Mouse (Mus musculus): ENCODE data around the gene Rock2. TPM values are rescaled to one million over a fixed set of nuclear protein-coding genes. Genes with fewer than 3 reads are reported as not detected.

Gene Rock2
- 100 to 1,000 TPM in 25 of 26 experiments, 10 to 100 TPM in 1; 92.8 to 352 (median 152) TPM for total RNA-seq (2018; cell fraction: chromatin; rRNA removed)
- 10 to 100 TPM; 16.5 to 38.9 (median 24.8) TPM for total RNA-seq (2018; cell fraction: cytosol; rRNA removed)
- 100 to 1,000 TPM in 10 of 26 experiments, 10 to 100 TPM in 16; 38.9 to 182 (median 91.6) TPM for total RNA-seq (2018; cell fraction: nucleus; rRNA removed)
- polyA plus RNA-seq (2018), result 17.7 to 23.8 TPM (median 18.8 TPM) in 3 replicates

DNA sequence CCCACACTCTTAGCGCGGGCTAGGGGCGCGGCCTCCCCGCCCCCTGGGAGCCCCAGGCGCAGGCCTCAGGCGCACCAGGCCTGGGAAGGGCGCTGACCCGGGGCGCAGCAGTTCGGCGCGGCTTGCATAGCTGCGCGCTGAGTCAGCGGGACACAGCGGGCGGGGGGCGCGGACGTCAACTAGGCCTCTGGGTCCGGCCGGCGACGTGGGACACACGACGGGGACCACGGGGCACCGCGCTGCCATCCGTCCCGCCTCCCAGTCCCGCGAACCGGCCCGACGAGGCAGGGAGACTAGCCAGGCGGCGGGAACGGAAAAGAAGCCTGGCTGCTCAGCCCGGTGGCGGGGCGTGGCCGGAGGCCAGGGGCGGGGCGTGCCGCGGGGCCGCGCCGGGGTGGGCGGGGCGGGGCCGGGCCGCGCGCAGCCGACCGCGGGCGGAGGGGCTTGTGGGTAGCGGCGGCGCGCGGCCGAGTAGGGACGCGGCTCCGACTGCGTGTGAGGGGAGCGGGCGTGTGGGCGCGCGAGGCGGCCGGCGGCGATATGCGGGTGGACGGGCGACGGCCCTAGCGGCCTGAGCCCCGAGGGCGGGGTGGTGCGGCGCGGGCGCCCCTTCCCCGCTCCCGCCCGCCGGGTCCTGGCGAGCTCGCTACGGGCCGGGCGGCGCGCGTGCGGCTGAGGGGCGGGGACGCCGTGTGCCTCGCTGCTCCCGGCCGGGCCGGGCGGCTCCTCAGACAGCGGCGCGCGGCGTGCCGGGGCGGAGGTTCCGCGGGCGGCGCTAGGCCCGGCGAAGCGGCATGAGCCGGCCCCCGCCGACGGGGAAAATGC is at the start of gene Rock2:
Gene Rock2, plus strand, starts transcription at position 500 of the 825 bp plus-strand sequence.
- Histone ChIP-seq H3K4me3 (ENCODE audit: inconsistent target) (peak within 1 kb of the TSS; percentile 78), H3K27ac (peak within 1 kb of the TSS; percentile 93), H3K79me2 (ENCODE audit: inconsistent target) (peaks cover 45% of the 10 kb centered on the region), H3K36me3 (ENCODE audit: inconsistent target) (no peaks in the 10 kb centered on the region)
- WGBS (ENCODE audit: missing documents), result under 1% methylated on average over 46 of the region's 130 CpGs

DNA sequence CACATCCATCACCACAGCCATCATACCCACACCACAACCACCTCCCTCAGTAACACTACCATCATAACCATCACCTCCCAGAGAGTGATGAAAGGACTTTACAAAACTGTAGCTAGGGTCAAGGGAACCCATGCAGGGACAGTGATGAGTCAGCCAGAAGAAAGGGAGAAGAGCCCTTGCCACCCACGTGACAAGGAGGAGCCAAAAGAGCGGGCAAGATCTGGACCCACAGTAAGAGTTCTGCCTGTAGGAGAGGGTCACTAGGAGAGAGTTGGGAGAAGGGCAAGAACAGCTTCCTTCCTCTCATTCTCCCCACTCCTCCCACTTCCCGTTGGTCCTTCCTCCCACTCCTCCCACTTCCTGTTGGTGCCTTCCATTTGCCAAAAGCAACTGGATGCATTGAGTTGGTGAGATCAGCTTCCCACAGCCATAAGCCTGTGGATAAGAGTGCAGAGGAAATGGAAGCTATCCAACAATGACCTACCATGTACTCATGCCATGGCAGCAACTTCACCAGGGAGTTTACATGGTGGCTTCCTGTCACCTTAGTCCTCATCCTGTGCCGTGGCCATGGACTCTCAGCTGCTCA is 47.4 kb upstream of the Rock2 start:
- no peak overlapping the region for H3K4me3 ChIP-seq (ENCODE audit: inconsistent target)
- no peaks in the 10 kb centered on the region for H3K79me2 ChIP-seq (ENCODE audit: inconsistent target)
- no peak overlapping the region for H3K27ac ChIP-seq
- WGBS (ENCODE audit: missing documents), result 57% methylated on average over 4 of the region's 4 CpGs
- H3K36me3 ChIP-seq (ENCODE audit: inconsistent target), result no peaks in the 10 kb centered on the region

DNA sequence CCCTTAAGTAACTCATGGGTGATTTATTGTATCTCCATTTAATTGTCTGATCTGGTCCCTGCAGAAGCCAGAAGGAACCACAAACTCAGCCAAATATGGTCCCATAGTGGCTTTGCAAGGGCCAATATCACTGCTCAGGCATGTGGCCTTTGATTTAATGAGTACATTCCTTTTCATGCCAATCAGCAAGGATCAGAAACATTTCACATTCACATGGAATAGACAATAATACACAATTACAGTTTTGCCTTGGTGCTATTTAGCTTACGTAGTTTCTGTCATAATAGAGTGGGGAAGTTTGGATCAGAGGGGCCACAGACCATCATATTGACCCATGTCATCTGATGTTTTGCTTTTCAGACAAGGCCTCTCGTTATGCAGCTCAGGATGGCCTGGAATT is 46.2 kb upstream of the Rock2 start:
- Histone ChIP-seq H3K36me3 (ENCODE audit: inconsistent target) (no peaks in the 10 kb centered on the region), H3K79me2 (ENCODE audit: inconsistent target) (no peaks in the 10 kb centered on the region), H3K27ac (no peak overlapping the region), H3K4me3 (ENCODE audit: inconsistent target) (no peak overlapping the region)
- WGBS (ENCODE audit: missing documents), result 96% methylated on average over 2 of the region's 2 CpGs

DNA sequence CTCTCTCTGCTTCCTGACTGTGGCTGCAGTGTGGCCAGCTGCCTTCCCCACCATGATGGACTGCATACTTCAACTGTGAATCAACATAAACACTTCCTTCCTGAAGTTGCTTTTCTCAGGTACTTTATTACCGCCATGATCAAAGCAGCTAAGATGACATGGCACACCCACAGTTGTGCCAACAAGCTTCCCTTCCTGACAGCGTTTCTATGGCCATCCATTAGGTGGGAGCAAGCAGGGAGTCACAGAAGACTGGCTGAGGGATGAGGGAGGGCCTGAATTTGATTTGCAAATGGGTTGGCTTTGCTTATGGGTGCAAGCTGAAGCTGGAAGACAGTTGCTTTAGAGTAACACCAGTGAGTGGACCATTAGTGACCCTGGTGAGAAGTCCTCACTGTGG is 44.9 kb upstream of the Rock2 start:
- H3K36me3 ChIP-seq (ENCODE audit: inconsistent target), result no peaks in the 10 kb centered on the region
- H3K4me3 ChIP-seq (ENCODE audit: inconsistent target), result no peak overlapping the region
- H3K27ac ChIP-seq, result no peak overlapping the region
- H3K79me2 ChIP-seq (ENCODE audit: inconsistent target), result no peaks in the 10 kb centered on the region
- 46% methylated on average over 2 of the region's 2 CpGs for WGBS (ENCODE audit: missing documents)

DNA sequence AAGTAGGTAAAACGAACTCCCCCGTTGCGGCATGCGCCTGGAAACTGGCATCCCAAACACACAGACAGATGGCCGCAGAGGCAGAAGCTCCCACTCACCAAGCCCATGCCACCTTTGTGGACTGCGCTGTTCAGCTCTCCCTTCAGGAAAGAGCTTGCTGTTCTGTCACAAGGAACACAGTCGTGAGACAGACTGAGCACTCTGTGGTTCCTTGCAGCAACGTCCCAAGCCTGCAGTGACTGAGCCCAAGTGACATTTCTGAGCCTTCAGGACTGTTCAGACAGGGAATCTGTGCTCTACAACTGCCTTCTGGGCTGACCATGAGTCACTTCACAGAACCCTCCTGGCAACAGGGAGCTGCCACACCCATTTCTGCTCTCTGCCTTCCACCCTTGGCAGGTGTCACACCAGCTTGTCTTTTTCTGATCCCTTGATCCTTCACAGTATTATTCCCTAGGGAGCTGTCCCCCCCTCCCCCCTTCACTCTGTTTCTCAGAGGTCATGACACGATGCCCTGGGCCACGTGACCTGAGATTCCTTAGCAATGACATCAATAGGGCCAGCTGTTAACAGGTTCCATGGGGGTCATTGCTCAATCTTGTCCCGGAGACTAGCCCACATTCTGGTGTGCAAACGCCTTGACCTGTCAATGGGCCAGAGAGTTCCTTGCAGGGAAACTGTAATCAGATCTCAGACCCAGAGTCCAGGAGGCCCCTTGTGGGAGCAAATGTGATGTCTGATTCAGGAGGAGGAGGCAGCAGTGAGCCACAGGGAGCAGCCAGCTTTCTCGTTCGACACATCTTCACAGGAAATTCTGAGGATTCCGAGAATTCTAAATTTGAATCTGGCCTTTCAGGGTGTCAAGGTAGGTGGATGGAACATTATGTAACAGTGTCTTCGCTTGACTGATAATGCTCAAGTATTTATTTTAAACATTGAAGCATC is 44.0 kb upstream of the Rock2 start:
- H3K27ac ChIP-seq, result no peak overlapping the region
- H3K4me3 ChIP-seq (ENCODE audit: inconsistent target), result no peak overlapping the region
- no peaks in the 10 kb centered on the region for H3K79me2 ChIP-seq (ENCODE audit: inconsistent target)
- H3K36me3 ChIP-seq (ENCODE audit: inconsistent target), result no peaks in the 10 kb centered on the region
- 86% methylated on average over 16 of the region's 16 CpGs for WGBS (ENCODE audit: missing documents)

DNA sequence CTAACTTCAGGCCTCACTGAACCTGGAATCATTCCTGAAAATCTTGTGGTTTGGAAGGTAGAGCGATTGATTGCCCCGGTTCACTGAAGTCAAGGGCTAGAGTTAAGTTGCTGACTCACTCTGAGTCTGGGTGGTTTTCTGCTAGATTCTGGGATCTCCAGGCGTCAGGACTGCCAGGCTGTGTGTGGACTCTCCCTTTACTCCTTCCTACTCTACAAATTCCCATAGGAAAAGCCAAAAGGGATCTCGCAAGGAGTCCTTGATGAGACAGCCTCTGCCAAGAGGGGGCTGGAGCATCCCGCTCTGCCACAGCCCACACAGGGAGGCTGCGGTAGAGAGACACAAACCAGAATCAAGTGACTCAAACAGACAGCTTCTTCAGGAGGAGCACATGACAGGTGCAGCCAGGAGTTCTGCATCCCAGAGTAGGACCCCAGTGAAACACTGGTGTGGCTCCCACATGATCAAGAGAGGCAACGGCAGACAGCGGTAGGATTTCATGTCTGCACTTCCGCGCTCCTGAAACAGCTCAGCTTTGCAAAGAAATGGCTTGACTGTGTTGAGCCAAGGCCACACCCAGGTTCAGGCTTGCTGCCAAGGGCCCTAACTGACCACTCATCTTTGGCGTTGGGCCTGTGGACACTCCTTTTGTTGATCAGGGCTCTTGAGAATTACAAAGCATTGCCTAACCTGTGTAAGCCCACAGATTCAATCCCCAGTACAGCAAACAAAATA is 41.1 kb upstream of the Rock2 start:
- H3K27ac ChIP-seq, result no peak overlapping the region
- H3K79me2 ChIP-seq (ENCODE audit: inconsistent target), result no peaks in the 10 kb centered on the region
- no peaks in the 10 kb centered on the region for H3K36me3 ChIP-seq (ENCODE audit: inconsistent target)
- no peak overlapping the region for H3K4me3 ChIP-seq (ENCODE audit: inconsistent target)
- WGBS (ENCODE audit: missing documents), result 73% methylated on average over 11 of the region's 11 CpGs

DNA sequence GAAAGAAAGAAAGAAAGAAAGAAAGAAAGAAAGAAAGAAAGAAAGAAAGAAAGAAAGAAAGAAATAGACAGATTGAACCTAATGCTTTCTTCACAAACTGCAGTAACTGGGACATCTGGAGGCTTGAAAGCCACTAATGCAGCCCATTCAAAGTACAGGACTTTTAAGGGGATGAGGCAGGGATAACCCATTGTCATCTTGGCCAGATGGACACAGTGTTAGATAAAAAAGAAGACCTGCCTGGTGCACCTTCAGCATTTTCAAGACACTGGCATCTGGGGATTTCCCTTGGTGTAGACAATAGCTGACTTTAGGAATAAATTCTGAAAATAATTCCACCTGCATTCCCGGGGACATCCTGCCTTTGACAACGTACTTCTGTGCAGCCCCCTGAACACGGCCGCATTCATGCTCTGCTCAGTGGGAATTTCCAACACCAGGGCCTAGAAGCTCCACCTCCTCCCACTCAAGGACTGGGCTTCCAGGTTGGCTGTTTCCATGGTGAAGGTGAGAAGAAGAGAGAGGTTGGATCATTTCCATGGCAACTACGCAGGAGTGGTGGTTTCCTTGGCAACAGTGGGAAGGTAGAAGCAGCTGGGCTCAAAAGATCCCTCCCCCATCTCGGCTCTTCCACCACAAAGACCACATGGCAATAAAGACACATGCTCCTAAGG is 38.9 kb upstream of the Rock2 start:
- H3K36me3 ChIP-seq (ENCODE audit: inconsistent target), result no peaks in the 10 kb centered on the region
- no peak overlapping the region for H3K27ac ChIP-seq
- H3K79me2 ChIP-seq (ENCODE audit: inconsistent target), result no peaks in the 10 kb centered on the region
- WGBS (ENCODE audit: missing documents), result 92% methylated on average over 6 of the region's 6 CpGs
- H3K4me3 ChIP-seq (ENCODE audit: inconsistent target), result no peak overlapping the region

DNA sequence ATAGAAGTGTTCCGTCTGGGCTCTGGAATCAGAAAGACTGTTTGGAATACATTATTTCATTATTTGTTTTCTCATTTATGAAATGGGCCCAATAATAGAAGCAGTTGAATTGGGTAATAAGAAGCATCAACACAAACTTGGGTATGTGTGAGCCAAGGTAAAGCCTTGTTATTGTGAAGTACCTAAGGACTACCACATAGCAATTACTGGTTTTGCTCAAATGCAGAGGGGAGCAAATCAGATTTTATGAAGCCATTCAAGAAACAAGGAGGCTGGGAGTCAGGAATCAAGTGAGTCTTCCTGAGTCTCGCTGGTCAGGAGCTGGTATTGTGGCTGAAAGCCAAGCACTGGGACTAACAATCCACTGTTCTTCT is 38.4 kb upstream of the Rock2 start:
- Histone ChIP-seq H3K36me3 (ENCODE audit: inconsistent target) (no peaks in the 10 kb centered on the region), H3K4me3 (ENCODE audit: inconsistent target) (no peak overlapping the region), H3K79me2 (ENCODE audit: inconsistent target) (no peaks in the 10 kb centered on the region), H3K27ac (no peak overlapping the region)
- 100% methylated on average over 2 of the region's 2 CpGs for WGBS (ENCODE audit: missing documents)

DNA sequence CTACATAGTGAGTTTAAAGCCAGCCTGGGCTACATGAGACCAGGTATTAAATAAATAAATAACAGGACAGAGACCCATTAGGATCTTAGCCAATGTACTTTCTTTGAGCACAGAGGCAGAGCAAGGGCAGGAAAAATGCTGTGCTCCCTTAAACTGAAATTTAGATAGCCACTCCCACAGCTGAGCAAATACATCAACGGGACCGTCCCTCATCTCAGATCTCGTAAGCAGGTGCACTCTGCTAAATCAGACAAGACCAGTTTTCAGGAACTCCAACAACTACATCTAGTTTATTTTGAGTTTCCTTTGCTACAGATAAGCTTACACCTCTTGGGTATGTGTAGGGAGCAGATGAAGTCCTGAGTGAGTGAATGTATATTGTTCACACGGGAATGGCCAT is 36.6 kb upstream of the Rock2 start:
- Histone ChIP-seq H3K36me3 (ENCODE audit: inconsistent target) (no peaks in the 10 kb centered on the region), H3K27ac (no peak overlapping the region), H3K4me3 (ENCODE audit: inconsistent target) (no peak overlapping the region), H3K79me2 (ENCODE audit: inconsistent target) (no peaks in the 10 kb centered on the region)
- 82% methylated on average over 4 of the region's 4 CpGs for WGBS (ENCODE audit: missing documents)

DNA sequence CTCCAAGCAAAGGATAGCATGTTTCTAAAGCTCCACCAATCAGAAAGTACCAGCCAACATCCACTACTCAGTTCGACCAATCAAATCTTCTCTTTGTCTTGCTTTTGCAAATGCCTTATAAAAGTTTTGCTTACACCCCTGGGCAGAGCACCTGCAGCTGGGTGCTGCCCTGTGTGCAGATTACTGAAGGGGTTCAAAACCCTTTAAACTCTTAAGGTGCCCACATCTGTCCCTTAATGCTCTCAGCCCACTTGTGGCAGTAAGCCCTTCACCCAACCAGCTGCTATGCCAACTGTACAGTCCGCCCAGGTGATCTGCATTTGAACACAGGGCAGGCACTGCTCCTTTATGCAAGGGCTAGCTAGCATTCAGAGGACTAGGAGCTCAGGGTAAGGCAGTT is 34.9 kb upstream of the Rock2 start:
- no peak overlapping the region for H3K27ac ChIP-seq
- no peaks in the 10 kb centered on the region for H3K79me2 ChIP-seq (ENCODE audit: inconsistent target)
- 91% methylated on average over 2 of the region's 2 CpGs for WGBS (ENCODE audit: missing documents)
- H3K36me3 ChIP-seq (ENCODE audit: inconsistent target), result no peaks in the 10 kb centered on the region
- H3K4me3 ChIP-seq (ENCODE audit: inconsistent target), result no peak overlapping the region

DNA sequence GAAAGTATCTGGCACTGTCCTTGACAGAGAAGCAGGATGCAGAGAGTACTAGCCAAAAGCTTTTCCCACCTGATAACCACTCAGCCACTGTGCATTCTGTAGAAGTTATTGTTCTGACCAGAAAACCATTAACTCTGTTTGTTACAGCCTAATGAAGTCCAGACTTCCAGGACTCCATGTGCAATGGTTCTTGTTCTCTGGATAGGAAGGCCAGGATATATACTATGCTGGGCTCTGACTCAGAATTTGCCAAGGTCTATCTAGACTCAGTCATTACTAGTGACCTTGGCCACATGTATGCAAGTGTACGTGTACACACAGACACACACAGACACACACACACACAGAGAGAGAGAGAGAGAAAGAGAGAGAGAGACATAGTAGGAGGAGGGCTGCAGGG is 34.2 kb upstream of the Rock2 start:
- Histone ChIP-seq H3K36me3 (ENCODE audit: inconsistent target) (no peaks in the 10 kb centered on the region), H3K4me3 (ENCODE audit: inconsistent target) (no peak overlapping the region), H3K27ac (no peak overlapping the region), H3K79me2 (ENCODE audit: inconsistent target) (no peaks in the 10 kb centered on the region)
- 100% methylated on average over 1 of the region's 1 CpGs for WGBS (ENCODE audit: missing documents)

DNA sequence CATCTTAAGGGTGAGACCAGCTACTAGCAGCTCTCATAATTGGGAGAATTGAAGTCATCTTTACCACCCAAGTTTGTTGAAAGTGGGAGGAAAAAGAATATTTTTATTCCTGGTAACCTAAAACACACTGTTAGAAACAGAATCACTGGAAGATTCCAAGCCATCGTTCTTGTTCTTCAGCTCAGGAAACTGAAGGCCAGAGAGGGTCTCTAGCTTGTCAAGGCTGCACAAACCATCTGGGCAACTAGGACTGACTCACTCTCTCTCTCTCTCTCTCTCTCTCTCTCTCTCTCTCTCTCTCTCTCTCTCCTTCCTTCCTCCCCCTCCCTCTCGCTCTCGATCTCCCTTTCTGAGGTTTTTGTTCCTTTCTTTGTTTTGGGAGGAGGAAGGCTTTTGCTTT is 33.7 kb upstream of the Rock2 start:
- H3K79me2 ChIP-seq (ENCODE audit: inconsistent target), result no peaks in the 10 kb centered on the region
- no peaks in the 10 kb centered on the region for H3K36me3 ChIP-seq (ENCODE audit: inconsistent target)
- H3K27ac ChIP-seq, result no peak overlapping the region
- no peak overlapping the region for H3K4me3 ChIP-seq (ENCODE audit: inconsistent target)
- 13% methylated on average over 1 of the region's 3 CpGs for WGBS (ENCODE audit: missing documents)

DNA sequence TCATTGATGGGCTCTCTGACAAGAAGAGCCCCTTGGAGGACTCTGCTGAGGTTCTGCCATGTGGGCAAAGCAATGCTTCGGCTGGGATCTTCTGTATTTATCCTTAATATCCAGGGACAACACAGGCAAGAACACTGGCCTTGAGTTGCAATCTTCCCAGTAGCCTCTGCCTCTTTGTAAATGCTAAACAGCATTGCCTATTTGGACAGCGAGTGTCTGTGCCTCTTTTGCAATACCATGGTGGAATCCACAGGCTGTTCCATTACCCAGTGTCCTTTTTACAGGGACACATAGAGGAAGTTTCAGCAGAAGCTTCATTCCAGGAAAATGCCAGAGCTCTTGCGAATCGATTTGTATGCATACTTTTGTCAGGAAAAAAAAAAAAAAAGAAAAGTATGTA is 30.2 kb upstream of the Rock2 start:
- Histone ChIP-seq H3K79me2 (ENCODE audit: inconsistent target) (no peaks in the 10 kb centered on the region), H3K4me3 (ENCODE audit: inconsistent target) (no peak overlapping the region), H3K36me3 (ENCODE audit: inconsistent target) (no peaks in the 10 kb centered on the region), H3K27ac (no peak overlapping the region)
- 88% methylated on average over 4 of the region's 4 CpGs for WGBS (ENCODE audit: missing documents)

All from macrophage (primary cell).